Mouse (Mus musculus) embryonic facial prominence, embryonic 11.5 days (tissue): ENCODE measurements around the gene Cnpy3. TPM values are rescaled to one million over a fixed set of nuclear protein-coding genes. Genes with fewer than 3 reads are reported as not detected.

Experiments used
- ATAC-seq: fragments of 200-750 bp; cut with Nextera tagmentation; replicated peaks from 2 replicates; pipeline ENCODE4 v1.8.0; 2017; ENCODE audit warnings: low read depth; ENCODE audit not compliant: insufficient number of reproducible peaks, low FRiP score, low TSS enrichment
- DNase-seq: peaks from one replicate; pipeline ENCODE4 v3.0.0-alpha.2; 2015; ENCODE audit warnings: low spot score
- H3K27ac ChIP-seq: fragments of 300-500 bp; sonication (generic); replicated peaks from 2 replicates; pipeline ENCODE4 v1.5.1; 2014; ENCODE audit warnings: mild to moderate bottlenecking, low read depth, low read length, control low read depth
- H3K27me3 ChIP-seq: fragments of 300-500 bp; sonication (generic); 2 replicates; pipeline ENCODE4 v1.6.1; 2014; ENCODE audit warnings: mild to moderate bottlenecking, low read length, moderate library complexity, mixed read lengths; ENCODE audit not compliant: control insufficient read depth, insufficient read depth
- H3K36me3 ChIP-seq: fragments of 300-500 bp; sonication (generic); replicated peaks from 2 replicates; pipeline ENCODE4 v1.6.1; 2014; ENCODE audit warnings: low read depth, mild to moderate bottlenecking, low read length, moderate library complexity, mixed read lengths; ENCODE audit not compliant: control insufficient read depth, insufficient read depth
- H3K4me1 ChIP-seq: fragments of 300-500 bp; sonication (generic); 2 replicates; pipeline ENCODE4 v1.6.1; 2014; ENCODE audit warnings: low read length, mixed read lengths; ENCODE audit not compliant: control insufficient read depth, insufficient read depth
- H3K4me2 ChIP-seq: fragments of 300-500 bp; sonication (generic); 2 replicates; pipeline ENCODE4 v1.6.1; 2014; ENCODE audit warnings: low read depth, mild to moderate bottlenecking, control low read depth, low read length, moderate library complexity
- H3K4me3 ChIP-seq: fragments of 300-500 bp; sonication (generic); 2 replicates; pipeline ENCODE4 v1.5.1; 2014; ENCODE audit warnings: low read depth, low read length, control low read depth
- H3K9ac ChIP-seq: fragments of 300-500 bp; sonication (generic); replicated peaks from 2 replicates; pipeline ENCODE4 v1.6.1; 2014; ENCODE audit warnings: mild to moderate bottlenecking, control low read depth, low read length
- H3K9me3 ChIP-seq: fragments of 300-500 bp; sonication (generic); replicated peaks from 2 replicates; pipeline ENCODE4 v1.6.1; 2016; ENCODE audit warnings: mild to moderate bottlenecking, low read length, inconsistent platforms, mixed read lengths; ENCODE audit not compliant: control insufficient read depth
- WGBS: fragments of 180-500 bp; shearing (Covaris S2); extraction: QIAGEN DNeasy Blood & Tissue Kit; methylation state at CpG from one replicate; pipeline ENCODE4 v1.1.7; 2014; 5-methylcytosine and 5-hydroxymethylcytosine counted together
- polyA plus RNA-seq: library from polyadenylated mRNA; unstranded; fragments of >200 nt; fragmentation: Nextera tagmentation; extraction: Ambion mirVana; gene quantifications from 2 replicates; pipeline ENCODE4 v1.2.1, GENCODE M21; 2014

Cnpy3 gene
- polyA plus RNA-seq, 1 experiment from 2014 or later: 52.2 TPM

DNA sequence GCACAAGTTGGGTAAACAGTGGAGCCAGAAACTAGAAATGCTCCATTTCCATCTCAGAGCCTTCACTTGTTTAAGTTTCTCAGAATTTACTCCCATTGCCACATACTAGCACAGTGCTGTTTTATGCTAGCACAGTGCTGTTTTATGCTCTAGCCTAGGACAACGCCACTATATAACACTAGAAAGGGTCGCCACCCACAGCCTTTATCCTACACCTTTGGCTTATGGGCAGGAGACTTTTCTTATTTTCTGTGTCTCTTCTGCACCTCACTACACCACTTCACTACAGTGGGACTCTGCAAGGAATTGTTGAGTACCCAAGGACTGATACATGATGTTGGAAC lies 31.2 kb upstream of the Cnpy3 start:
- Histone ChIP-seq H3K27ac (0 out of 2 replicates have a peak overlapping the region, but pooled peaks have one; percentile 38), H3K27me3 (no peaks in the 10 kb centered on the region), H3K36me3 (peaks cover 12% of the 10 kb centered on the region), H3K9ac (no peak overlapping the region), H3K4me3 (peak overlapping the region; percentile 42), H3K4me2 (no peak overlapping the region), H3K4me1 (no peaks in the 10 kb centered on the region), H3K9me3 (no peaks in the 10 kb centered on the region)
- DNase-seq (no peak), ATAC-seq (peak; percentile 41)
- WGBS: 82% methylated on average over 2 of the region's 2 CpGs

- H3K4me3 ChIP-seq: peak within 1 kb of the TSS; percentile 42
- H3K9ac ChIP-seq: peak within 1 kb of the TSS; percentile 72
- DNase-seq: peak; percentile 95
- H3K36me3 ChIP-seq: peaks cover 15% of the 10 kb centered on the region
- peak within 1 kb of the TSS; percentile 68 for H3K27ac ChIP-seq
- H3K9me3 ChIP-seq: no peaks in the 10 kb centered on the region
- H3K4me1 ChIP-seq: no peaks in the 10 kb centered on the region
- no peaks in the 10 kb centered on the region for H3K27me3 ChIP-seq
- peak; percentile 90 for ATAC-seq
- H3K4me2 ChIP-seq: peak within 1 kb of the TSS; percentile 57
- under 1% methylated on average over 44 of the region's 44 CpGs for WGBS
Measured at GRCm38 (mm10) chr17:46782341-46783221, 30.6 kb upstream of the Cnpy3 start, which contains the start of gene Rpl7l1. TSS of gene Rpl7l1 (minus strand) at chr17:46782672.

- Histone ChIP-seq H3K9me3 (no peaks in the 10 kb centered on the region), H3K27me3 (no peaks in the 10 kb centered on the region), H3K4me3 (peak overlapping the region; percentile 42), H3K4me2 (peak overlapping the region; percentile 57), H3K36me3 (peaks cover 15% of the 10 kb centered on the region), H3K9ac (peak overlapping the region; percentile 72), H3K4me1 (no peaks in the 10 kb centered on the region), H3K27ac (no peak overlapping the region)
- no peak for ATAC-seq
- WGBS: 5% methylated on average over 11 of the region's 11 CpGs
- DNase-seq: no peak
Measured at GRCm38 (mm10) chr17:46781876-46782275, 29.9 kb upstream of the Cnpy3 start.

- Histone ChIP-seq H3K36me3 (peaks cover 20% of the 10 kb centered on the region), H3K4me1 (no peaks in the 10 kb centered on the region; the same call in 1 of the 2 replicates), H3K9ac (no peak overlapping the region), H3K9me3 (no peaks in the 10 kb centered on the region), H3K27ac (no peak overlapping the region), H3K4me2 (no peak overlapping the region), H3K4me3 (no peak overlapping the region), H3K27me3 (no peaks in the 10 kb centered on the region)
- DNase-seq: no peak
- WGBS: 88% methylated on average over 3 of the region's 3 CpGs
- ATAC-seq: no peak
Measured at GRCm38 (mm10) chr17:46776087-46776486, 24.1 kb upstream of the Cnpy3 start.

DNA sequence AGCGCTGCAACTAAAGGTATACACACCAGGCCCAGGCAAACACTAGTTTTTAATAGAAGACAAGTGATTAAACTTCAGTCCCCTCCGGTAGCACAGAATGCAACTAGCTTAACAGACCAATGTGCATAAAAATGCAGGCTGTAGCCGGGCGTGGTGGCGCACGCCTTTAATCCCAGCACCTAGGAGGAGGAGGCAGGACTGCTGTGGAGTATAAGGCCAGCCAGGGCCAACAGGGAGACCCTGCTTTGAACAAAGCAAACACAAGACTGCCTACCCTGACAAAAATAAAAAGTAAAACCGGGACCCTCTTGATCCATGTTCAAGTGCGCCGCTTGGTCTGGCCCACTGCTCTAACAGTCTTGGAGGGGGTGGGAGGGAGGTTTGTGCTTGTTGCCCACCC lies 23.1 kb upstream of the Cnpy3 start:
- no peak overlapping the region for H3K27ac ChIP-seq
- H3K4me3 ChIP-seq: no peak overlapping the region
- ATAC-seq (no peak), DNase-seq (no peak)
- peaks cover 20% of the 10 kb centered on the region for H3K36me3 ChIP-seq
- H3K27me3 ChIP-seq: no peaks in the 10 kb centered on the region
- no peaks in the 10 kb centered on the region; the same call in 1 of the 2 replicates for H3K4me1 ChIP-seq
- no peaks in the 10 kb centered on the region for H3K9me3 ChIP-seq
- no peak overlapping the region for H3K4me2 ChIP-seq
- 95% methylated on average over 9 of the region's 9 CpGs for WGBS
- H3K9ac ChIP-seq: no peak overlapping the region

GRCm38 (mm10) chr17:46774131-46774472 lies 22.1 kb upstream of the Cnpy3 start:
- DNase-seq (no peak), ATAC-seq (no peak)
- Histone ChIP-seq H3K27me3 (no peaks in the 10 kb centered on the region), H3K4me2 (no peak overlapping the region), H3K4me1 (no peaks in the 10 kb centered on the region; the same call in 1 of the 2 replicates), H3K9me3 (no peaks in the 10 kb centered on the region), H3K4me3 (no peak overlapping the region), H3K9ac (no peak overlapping the region), H3K36me3 (peaks cover 16% of the 10 kb centered on the region), H3K27ac (no peak overlapping the region)
- 39% methylated on average over 2 of the region's 2 CpGs for WGBS

DNA sequence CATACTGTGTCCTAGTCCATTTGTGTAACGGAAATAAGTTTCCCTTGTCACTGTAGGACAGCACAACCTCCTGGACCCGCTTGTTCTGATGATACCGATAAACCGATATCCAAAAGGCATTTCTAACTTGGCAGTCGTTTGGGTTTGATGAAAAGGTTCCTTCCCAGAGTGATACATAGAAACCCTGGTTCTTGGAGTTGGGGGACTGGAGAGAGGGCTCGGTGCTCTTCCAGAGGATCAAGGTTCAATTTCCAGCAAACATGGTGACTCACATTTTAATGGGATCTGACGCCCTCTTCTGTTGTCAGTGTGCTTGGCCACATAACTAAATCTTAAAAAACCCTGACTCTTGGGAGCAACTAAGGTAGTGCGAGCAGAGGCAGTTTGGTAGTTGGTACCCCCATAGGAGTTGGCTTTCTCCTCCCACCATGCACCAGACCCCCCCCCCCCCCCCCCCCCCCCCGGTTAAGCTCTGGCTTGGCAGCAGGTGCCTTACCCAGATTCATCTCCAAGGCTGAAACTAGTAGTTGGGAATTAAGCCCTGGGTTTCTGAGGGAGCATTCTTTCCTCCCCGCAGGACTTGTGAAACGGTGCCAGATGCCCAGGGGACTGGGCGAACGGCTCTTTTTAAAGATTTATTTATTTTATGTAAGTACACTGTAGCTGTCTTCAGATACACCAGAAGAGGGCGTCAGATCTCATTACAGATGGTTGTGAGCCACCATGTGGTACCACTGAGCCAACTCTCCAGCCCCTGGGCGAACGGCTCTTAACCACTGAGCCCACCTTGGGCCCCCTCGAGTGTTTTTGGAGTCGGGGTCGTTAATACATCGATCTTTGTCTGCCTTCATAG lies 21.5 kb upstream of the Cnpy3 start:
- WGBS: 8% methylated on average over 19 of the region's 20 CpGs
- Histone ChIP-seq H3K4me2 (peak overlapping the region; percentile 93), H3K36me3 (peaks cover 11% of the 10 kb centered on the region), H3K27ac (no peak overlapping the region; the same call in 1 of the 2 replicates), H3K4me1 (no peaks in the 10 kb centered on the region; the same call in 1 of the 2 replicates), H3K9ac (peak overlapping the region; percentile 86), H3K9me3 (no peaks in the 10 kb centered on the region), H3K27me3 (no peaks in the 10 kb centered on the region), H3K4me3 (peak overlapping the region; percentile 84)
- no peak for ATAC-seq
- peak; percentile 43 for DNase-seq
